Mouse (Mus musculus) cortical plate, adult 2 months (tissue): ENCODE measurements at regions not wholly inside any gene's neighbourhood (a gene's known extent, or its start where the extent isn't known, plus 50 kb on each side); places are given as distances from the start of the nearest gene placed in this dataset.

ENCODE experiments used
- CTCF ChIP-seq: fragments of 200-500 bp; IDR thresholded peaks from 2 replicates; pipeline ENCODE4 v1.5.1; 2011; ENCODE audit warnings: mild to moderate bottlenecking, control low read depth, low read length; ENCODE audit not compliant: insufficient read depth; ENCODE audit errors: extremely low read depth
- POLR2A ChIP-seq: fragments of 200-500 bp; IDR thresholded peaks from 2 replicates; pipeline ENCODE4 v1.6.1; 2011; ENCODE audit warnings: mild to moderate bottlenecking, low read length, control low read depth; ENCODE audit not compliant: insufficient read depth; ENCODE audit errors: extremely low read depth

DNA sequence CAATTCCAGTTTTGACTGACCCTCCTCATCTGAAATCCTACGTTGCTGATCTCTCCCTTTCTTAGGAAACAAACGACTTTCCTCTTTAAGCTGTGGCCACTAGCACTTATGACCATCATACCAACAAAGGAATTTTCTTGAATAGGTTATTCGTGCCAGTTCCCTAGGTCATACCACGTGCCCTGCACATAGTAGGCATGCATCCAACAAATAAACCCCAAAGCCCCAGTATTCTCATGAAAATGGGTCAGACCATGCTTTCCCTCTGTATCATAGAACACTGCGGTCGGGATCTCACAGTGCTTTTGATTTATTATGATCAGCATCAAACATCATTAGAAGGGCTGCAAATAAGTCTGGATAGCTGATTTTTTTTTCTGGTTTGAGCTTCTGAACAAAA lies 139.4 kb downstream of the Emp1 start:
- TF ChIP-seq POLR2A (no peak), CTCF (no peak)
